Mouse (Mus musculus) liver, embryonic 15.5 days (tissue): Measurements from ENCODE around the gene Atp11c. TPM values are rescaled to one million over a fixed set of nuclear protein-coding genes. Genes with fewer than 3 reads are reported as not detected.

Experiments
- ATAC-seq: fragments of 200-750 bp; cut with Nextera tagmentation; 2 replicates; pipeline ENCODE4 v1.8.0; 2017; ENCODE audit warnings: moderate number of reproducible peaks, mild to moderate bottlenecking, moderate library complexity; ENCODE audit not compliant: insufficient read depth
- H3K27ac ChIP-seq: fragments of 300-500 bp; sonication (generic); replicated peaks from 2 replicates; pipeline ENCODE4 v1.5.1; 2015; ENCODE audit warnings: mild to moderate bottlenecking, inconsistent platforms
- H3K27me3 ChIP-seq: fragments of 300-500 bp; sonication (generic); 2 replicates; pipeline ENCODE4 v1.6.1; 2015; ENCODE audit warnings: mild to moderate bottlenecking, inconsistent platforms
- H3K36me3 ChIP-seq: fragments of 300-500 bp; sonication (generic); replicated peaks from 2 replicates; pipeline ENCODE4 v1.6.1; 2015; ENCODE audit warnings: moderate library complexity, mild to moderate bottlenecking, inconsistent platforms
- H3K4me1 ChIP-seq: fragments of 300-500 bp; sonication (generic); replicated peaks from 2 replicates; pipeline ENCODE4 v1.6.1; 2015; ENCODE audit warnings: inconsistent platforms
- H3K4me2 ChIP-seq: fragments of 300-500 bp; sonication (generic); 2 replicates; pipeline ENCODE4 v1.6.1; 2015; ENCODE audit warnings: moderate library complexity, mild to moderate bottlenecking, inconsistent platforms
- H3K4me3 ChIP-seq: fragments of 300-500 bp; sonication (generic); replicated peaks from 2 replicates; pipeline ENCODE4 v1.5.1; 2015; ENCODE audit warnings: mild to moderate bottlenecking, inconsistent platforms
- H3K9ac ChIP-seq: fragments of 300-500 bp; sonication (generic); 2 replicates; pipeline ENCODE4 v1.6.1; 2015; ENCODE audit warnings: moderate library complexity, mild to moderate bottlenecking, inconsistent platforms
- H3K9me3 ChIP-seq: fragments of 300-500 bp; sonication (generic); replicated peaks from 2 replicates; pipeline ENCODE4 v1.6.1; 2016; ENCODE audit warnings: inconsistent platforms
- WGBS: fragments of 180-500 bp; shearing (Covaris S2); methylation state at CpG from one replicate; pipeline ENCODE4 v1.1.7; 2015; ENCODE audit warnings: mixed read lengths; ENCODE audit not compliant: insufficient replicate concordance; 5-methylcytosine and 5-hydroxymethylcytosine counted together
- polyA plus RNA-seq: library from polyadenylated mRNA; unstranded; fragments of >200 nt; fragmentation: Nextera tagmentation; extraction: Ambion mirVana; gene quantifications from 2 replicates; pipeline ENCODE4 v1.2.1, GENCODE M21; 2015

Gene Atp11c
- polyA plus RNA-seq, 1 experiment from 2014 or later = 3.5 TPM

DNA sequence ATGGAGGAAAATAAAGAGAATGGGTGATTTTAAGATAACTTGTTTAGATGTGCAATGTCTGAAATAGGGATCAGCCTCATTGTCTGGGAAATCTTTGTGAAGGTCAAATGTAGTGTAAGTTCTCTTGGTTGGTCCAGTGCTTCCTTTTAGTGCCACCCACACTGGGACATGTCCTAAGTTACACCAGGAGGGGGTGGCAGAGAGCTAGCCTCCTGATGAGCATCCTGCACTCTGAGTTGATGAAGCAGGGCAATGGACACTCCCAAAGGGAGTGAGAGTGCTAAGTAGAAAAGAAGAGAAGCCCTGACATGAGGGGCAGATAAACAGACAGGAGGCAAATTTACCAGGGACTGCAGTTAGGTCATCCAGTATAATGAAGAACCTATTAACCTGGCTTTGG, 88.5 kb downstream of the Atp11c start:
- Histone ChIP-seq H3K9ac (no peak overlapping the region), H3K27ac (no peak overlapping the region), H3K4me3 (no peak overlapping the region), H3K4me2 (no peak overlapping the region), H3K4me1 (no peaks in the 10 kb centered on the region), H3K27me3 (no peaks in the 10 kb centered on the region), H3K9me3 (no peaks in the 10 kb centered on the region), H3K36me3 (no peaks in the 10 kb centered on the region)
- no peak for ATAC-seq

DNA sequence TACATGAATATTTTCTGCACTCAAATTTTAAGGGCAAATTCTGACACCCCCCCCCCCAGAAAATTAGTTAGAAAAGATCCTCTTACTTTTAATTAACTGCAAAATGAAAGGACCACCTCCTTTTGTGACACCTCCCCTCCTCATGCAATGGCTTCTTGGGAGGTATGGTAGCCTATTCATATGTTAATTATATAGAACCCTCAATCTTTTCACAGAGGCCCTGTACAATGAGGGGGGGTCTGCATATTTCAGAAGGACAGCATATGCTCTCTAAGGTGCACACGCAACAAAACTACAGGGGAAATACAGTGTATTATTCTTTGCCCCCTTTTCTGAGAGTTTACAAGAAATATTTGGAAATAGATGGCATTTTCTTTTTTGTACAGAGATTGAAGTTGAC, 94.7 kb downstream of the Atp11c start:
- no peaks in the 10 kb centered on the region for H3K36me3 ChIP-seq
- H3K4me3 ChIP-seq = no peak overlapping the region
- no peaks in the 10 kb centered on the region for H3K4me1 ChIP-seq
- no peak overlapping the region for H3K9ac ChIP-seq
- no peak overlapping the region for H3K4me2 ChIP-seq
- no peaks in the 10 kb centered on the region for H3K9me3 ChIP-seq
- no peak for ATAC-seq
- H3K27ac ChIP-seq = no peak overlapping the region
- 62% methylated on average over 1 of the region's 1 CpGs for WGBS
- H3K27me3 ChIP-seq = no peaks in the 10 kb centered on the region

- no peak overlapping the region for H3K4me2 ChIP-seq
- H3K9ac ChIP-seq = no peak overlapping the region
- H3K27ac ChIP-seq = no peak overlapping the region
- no peak overlapping the region for H3K4me3 ChIP-seq
- H3K27me3 ChIP-seq = no peaks in the 10 kb centered on the region
- H3K9me3 ChIP-seq = no peaks in the 10 kb centered on the region
- no peaks in the 10 kb centered on the region for H3K4me1 ChIP-seq
- no peak for ATAC-seq
- no peaks in the 10 kb centered on the region for H3K36me3 ChIP-seq
These were observed 97.2 kb downstream of the Atp11c start for GRCm38 (mm10) chrX:60495308-60495707.

DNA sequence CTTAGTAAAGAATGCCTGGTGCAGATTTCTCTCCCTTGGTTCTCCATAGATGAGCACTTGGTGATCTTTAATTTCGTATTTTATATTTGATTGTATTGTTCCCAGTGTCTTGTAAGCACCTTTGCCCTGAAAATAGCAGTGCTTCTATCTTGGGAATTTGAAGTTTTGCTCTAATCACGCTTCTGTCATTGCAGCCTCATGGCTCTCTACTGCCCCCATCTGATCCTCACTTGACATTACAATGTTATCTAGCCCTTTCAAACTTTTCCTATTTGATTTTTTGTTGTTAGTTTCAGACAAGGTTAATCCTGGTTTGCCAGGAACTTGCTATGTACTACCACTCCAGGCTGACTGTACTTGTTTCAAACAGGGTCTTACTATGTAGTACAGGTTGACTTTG, 128.7 kb downstream of the Atp11c start:
- 11% methylated on average over 2 of the region's 2 CpGs for WGBS
- H3K4me3 ChIP-seq = no peak overlapping the region
- H3K36me3 ChIP-seq = no peaks in the 10 kb centered on the region
- H3K27ac ChIP-seq = no peak overlapping the region
- no peak overlapping the region for H3K9ac ChIP-seq
- H3K4me1 ChIP-seq = no peaks in the 10 kb centered on the region
- H3K27me3 ChIP-seq = no peaks in the 10 kb centered on the region
- H3K4me2 ChIP-seq = no peak overlapping the region
- no peak for ATAC-seq
- H3K9me3 ChIP-seq = no peaks in the 10 kb centered on the region

GRCm38 (mm10) chrX:60414563-60415111, 177.9 kb downstream of the Atp11c start:
- ATAC-seq = no peak
- H3K36me3 ChIP-seq = no peaks in the 10 kb centered on the region
- H3K4me1 ChIP-seq = no peaks in the 10 kb centered on the region
- H3K4me2 ChIP-seq = no peak overlapping the region
- H3K9me3 ChIP-seq = no peaks in the 10 kb centered on the region
- no peak overlapping the region for H3K27ac ChIP-seq
- H3K27me3 ChIP-seq = no peaks in the 10 kb centered on the region
- no peak overlapping the region for H3K4me3 ChIP-seq
- H3K9ac ChIP-seq = no peak overlapping the region
- WGBS = 38% methylated on average over 4 of the region's 4 CpGs

GRCm38 (mm10) chrX:60405681-60406080, 186.8 kb downstream of the Atp11c start:
- Histone ChIP-seq H3K4me1 (peaks cover 13% of the 10 kb centered on the region; the same call in 1 of the 2 replicates), H3K27me3 (no peaks in the 10 kb centered on the region), H3K36me3 (no peaks in the 10 kb centered on the region), H3K27ac (no peak overlapping the region), H3K4me3 (no peak overlapping the region), H3K9ac (no peak overlapping the region), H3K9me3 (no peaks in the 10 kb centered on the region), H3K4me2 (no peak overlapping the region)
- no peak for ATAC-seq
- 55% methylated on average over 4 of the region's 4 CpGs for WGBS

GRCm38 (mm10) chrX:60404668-60405044, 187.8 kb downstream of the Atp11c start:
- H3K4me1 ChIP-seq = peaks cover 13% of the 10 kb centered on the region; the same call in 1 of the 2 replicates
- peak overlapping the region; percentile 87 for H3K9ac ChIP-seq
- H3K9me3 ChIP-seq = no peaks in the 10 kb centered on the region
- ATAC-seq = peak; percentile 87
- peak overlapping the region; percentile 74 for H3K4me3 ChIP-seq
- peak overlapping the region; percentile 72 for H3K4me2 ChIP-seq
- no peaks in the 10 kb centered on the region for H3K27me3 ChIP-seq
- WGBS = 10% methylated on average over 17 of the region's 17 CpGs
- no peaks in the 10 kb centered on the region for H3K36me3 ChIP-seq
- H3K27ac ChIP-seq = peak overlapping the region; percentile 91

- H3K36me3 ChIP-seq = no peaks in the 10 kb centered on the region
- WGBS = 14% methylated on average over 69 of the region's 126 CpGs
- H3K4me1 ChIP-seq = peaks cover 13% of the 10 kb centered on the region; the same call in 1 of the 2 replicates
These were observed 188.5 kb downstream of the Atp11c start for GRCm38 (mm10) chrX:60403764-60404667.

GRCm38 (mm10) chrX:60403062-60403763, 189.3 kb downstream of the Atp11c start:
- Histone ChIP-seq H3K4me3 (peak overlapping the region; percentile 74), H3K9ac (peak overlapping the region; percentile 73), H3K4me2 (peak overlapping the region; percentile 72), H3K9me3 (no peaks in the 10 kb centered on the region), H3K27ac (peak overlapping the region; percentile 53; the same call in 1 of the 2 replicates), H3K36me3 (no peaks in the 10 kb centered on the region), H3K27me3 (no peaks in the 10 kb centered on the region), H3K4me1 (peaks cover 13% of the 10 kb centered on the region; the same call in 1 of the 2 replicates)
- peak; percentile 44 for ATAC-seq
- 15% methylated on average over 46 of the region's 46 CpGs for WGBS

More at GRCm38 (mm10) chrX:60403764-60404667, 188.5 kb downstream of the Atp11c start:
- Histone ChIP-seq H3K9ac (peak overlapping the region; percentile 87), H3K27ac (peak overlapping the region; percentile 91), H3K9me3 (no peaks in the 10 kb centered on the region), H3K4me3 (peak overlapping the region; percentile 74), H3K27me3 (no peaks in the 10 kb centered on the region), H3K4me2 (peak overlapping the region; percentile 72)
- ATAC-seq = peak; percentile 86

- no peak for ATAC-seq
- no peaks in the 10 kb centered on the region for H3K4me1 ChIP-seq
- no peak overlapping the region for H3K27ac ChIP-seq
- H3K4me2 ChIP-seq = no peak overlapping the region
- H3K9me3 ChIP-seq = no peaks in the 10 kb centered on the region
- no peaks in the 10 kb centered on the region for H3K27me3 ChIP-seq
- H3K36me3 ChIP-seq = no peaks in the 10 kb centered on the region
- H3K4me3 ChIP-seq = no peak overlapping the region
- H3K9ac ChIP-seq = no peak overlapping the region
- WGBS = 69% methylated on average over 4 of the region's 4 CpGs
These were observed 198.2 kb downstream of the Atp11c start for GRCm38 (mm10) chrX:60394292-60394691.

GRCm38 (mm10) chrX:60386852-60387251, 205.6 kb downstream of the Atp11c start:
- Histone ChIP-seq H3K4me3 (no peak overlapping the region), H3K27me3 (no peaks in the 10 kb centered on the region), H3K36me3 (no peaks in the 10 kb centered on the region), H3K4me2 (no peak overlapping the region), H3K9me3 (no peaks in the 10 kb centered on the region), H3K9ac (no peak overlapping the region), H3K4me1 (no peaks in the 10 kb centered on the region), H3K27ac (no peak overlapping the region)
- ATAC-seq = no peak
- WGBS = 31% methylated on average over 1 of the region's 1 CpGs
